Mouse (Mus musculus): ENCODE results near the gene Olfr316.

DNA sequence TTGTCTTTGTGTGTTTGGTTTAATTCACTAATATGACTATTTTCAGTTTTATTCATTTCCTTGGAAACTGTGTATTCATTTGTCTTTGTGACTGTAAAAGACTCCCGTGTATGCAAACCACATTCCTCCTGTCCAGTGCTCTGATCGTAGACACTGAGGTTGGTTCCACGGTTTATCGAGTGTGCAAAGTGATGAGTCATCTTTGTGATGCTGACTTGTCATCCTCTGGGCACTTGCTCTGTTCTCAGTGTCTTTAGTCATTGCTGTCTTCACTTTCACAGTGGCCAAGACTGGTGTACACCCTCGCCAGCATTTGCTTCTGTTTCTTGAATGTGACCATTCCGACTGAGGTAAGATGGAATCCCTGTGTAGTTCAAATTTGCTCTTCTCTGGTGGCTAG, 38.1 kb downstream of the Olfr316 start:
- TF ChIP-seq POLR2A (IDR thresholded peaks at IDR 0.05; ENCODE audit: low read depth, low read length) (no peak), CTCF (conservative IDR thresholded peaks at IDR 0.05; ENCODE audit: insufficient read depth, insufficient read length, low read depth, low read length) (no peak)
